Mouse (Mus musculus): Measurements from ENCODE around the gene Prl2c3.
"Not testable (repeated sequence)": the region's sequence is repeated elsewhere in the genome, so short reads cannot be mapped to it uniquely, and the experiment has no call there.

The Prl2c3 gene

DNA sequence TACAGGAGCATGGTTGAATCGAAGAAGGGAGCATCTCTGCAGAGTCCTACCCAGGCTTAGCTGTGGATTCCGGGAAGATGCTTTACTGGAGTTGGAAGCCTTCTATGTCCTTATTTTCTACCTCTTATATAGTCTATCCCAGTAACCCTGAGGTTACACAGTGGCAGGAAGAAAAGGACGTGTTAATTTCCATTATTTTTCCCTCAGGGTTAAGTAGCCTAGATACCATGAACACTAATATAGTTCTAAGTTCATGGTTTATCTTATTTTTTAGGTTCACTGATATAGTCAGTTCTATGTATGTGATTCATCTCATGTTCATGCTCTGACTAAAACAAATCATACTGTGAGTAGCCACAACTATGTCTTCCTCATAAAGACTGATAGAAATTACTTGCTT is at the start of gene Prl2c3:
TSS of gene Prl2c3 (minus strand) at position 101 of the 400 bp plus-strand sequence.
- DNase-seq: not testable (repeated sequence)

DNA sequence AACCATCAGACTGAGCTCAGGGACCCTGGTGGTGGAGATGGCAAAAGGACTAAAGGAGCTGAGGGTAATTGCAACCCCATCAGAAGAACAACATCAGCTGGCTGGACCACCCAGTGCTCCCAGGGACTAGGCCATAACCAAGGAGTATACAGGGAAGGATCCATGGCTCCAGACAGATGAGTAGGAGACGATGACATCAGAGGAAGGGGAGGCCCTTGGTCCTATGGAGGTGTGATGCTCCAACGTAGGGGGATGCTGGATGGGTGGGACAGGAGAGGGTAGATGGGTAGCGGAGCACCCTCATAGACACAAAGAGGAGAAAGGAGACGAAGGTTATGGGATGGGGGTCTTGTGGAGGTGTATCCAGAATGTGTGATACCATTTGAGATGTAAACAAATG is 48.4 kb upstream of the Prl2c3 start:
- not testable (repeated sequence) for DNase-seq

DNA sequence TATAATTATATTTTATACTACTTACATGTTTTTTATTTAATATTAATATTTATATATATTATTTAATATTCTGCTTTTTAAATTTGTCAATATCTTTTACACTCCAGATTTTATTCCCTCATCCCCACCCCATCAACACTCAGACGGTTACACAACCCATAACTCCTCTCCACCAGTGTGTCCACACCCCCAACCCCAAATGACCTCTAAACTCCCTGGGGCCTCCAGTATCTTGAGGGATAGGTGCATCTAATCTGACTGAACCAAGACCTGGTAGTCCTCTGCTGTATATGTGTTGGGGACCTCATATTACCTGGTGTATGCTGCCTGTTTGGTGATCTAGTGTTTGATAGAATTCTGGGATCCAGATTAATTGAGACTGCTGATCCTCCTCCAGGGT is 44.8 kb upstream of the Prl2c3 start:
- not testable (repeated sequence) for DNase-seq

DNA sequence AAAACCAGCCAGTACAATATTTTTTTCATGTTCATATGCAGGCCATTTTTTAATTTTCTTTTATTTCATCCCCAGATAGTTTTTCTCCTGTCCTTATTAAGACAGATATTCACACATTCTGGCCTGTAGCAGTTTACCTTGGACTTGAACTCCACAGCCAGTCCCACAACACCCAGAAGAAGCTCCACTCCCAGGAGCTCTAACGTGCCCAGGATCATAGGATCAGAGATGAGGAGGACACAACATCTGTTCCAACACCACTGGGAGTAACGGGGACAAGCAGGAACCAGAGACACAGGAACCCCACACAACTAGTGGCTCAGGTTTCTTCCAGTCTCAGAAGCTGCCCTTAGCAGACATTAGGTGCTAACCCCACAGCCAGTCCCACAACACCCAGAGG is 37.7 kb upstream of the Prl2c3 start:
- not testable (repeated sequence) for DNase-seq

DNA sequence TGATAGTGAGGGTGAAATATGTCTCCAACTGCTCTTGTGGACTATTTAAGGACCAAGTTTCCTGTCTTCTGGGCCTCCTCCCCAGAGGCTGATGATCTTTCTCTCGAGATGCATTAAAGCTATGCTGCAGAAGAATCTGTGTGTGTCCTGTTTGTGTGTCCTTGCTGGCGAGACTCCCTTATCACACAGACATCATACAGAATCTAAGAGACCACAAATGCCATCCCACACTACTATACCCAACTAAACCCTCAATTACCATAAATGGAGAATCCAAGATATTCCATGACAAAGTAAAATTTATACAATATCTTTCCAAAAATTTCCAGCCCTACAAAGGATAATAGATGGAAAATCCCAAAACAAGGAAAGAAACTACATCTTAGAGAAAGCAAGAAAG is 31.9 kb upstream of the Prl2c3 start:
- no peak for DNase-seq

DNA sequence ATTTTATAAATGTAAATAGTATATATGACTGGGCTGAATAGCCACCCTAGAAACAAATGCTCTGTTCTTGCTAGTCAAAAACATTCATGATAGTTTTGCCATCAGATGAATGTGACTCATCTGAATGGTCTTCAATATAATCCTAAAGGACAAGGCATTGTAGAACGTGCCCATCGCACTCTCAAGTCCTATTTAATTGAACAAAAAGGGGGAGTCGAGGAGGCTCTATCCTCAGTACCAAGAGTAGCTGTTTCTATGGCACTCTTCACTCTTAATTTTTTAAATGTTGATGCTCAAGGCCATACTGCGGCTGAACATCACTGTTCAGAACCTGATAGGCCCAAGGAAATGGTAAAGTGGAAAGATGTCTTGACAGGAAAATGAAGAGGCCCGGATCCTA is 29.2 kb upstream of the Prl2c3 start:
- DNase-seq: no peak

DNA sequence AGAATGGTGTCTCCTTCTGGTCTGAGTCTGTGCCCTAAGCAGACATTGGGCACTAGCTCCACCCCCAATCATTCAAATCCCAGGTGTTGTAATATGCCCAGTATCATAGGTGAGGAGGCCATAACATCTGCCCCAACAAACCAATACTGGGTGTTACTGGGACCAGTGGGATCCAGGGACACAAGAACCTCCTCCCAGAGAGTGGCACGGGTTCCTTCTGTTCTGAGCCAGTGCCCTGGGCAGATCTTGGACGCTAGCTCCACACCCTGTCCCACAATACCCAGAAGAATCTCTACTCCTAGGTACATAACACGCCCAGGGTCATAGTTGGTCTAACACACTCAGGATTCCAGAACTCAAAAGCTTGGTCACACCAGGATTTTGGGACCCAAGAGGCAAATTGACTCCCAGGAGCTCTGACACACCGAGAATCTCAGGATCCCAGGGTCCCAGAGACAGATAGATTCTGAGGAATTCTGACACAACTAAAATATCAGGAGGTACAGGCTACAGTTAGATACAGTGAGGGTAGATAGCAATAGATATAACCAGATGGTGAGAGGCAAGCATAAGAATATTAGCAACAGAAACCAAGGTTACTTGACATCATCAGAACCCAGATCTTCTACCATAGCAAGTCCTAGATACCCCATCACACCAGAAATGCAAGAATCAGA is 24.8 kb upstream of the Prl2c3 start:
- DNase-seq: not testable (repeated sequence)

DNA sequence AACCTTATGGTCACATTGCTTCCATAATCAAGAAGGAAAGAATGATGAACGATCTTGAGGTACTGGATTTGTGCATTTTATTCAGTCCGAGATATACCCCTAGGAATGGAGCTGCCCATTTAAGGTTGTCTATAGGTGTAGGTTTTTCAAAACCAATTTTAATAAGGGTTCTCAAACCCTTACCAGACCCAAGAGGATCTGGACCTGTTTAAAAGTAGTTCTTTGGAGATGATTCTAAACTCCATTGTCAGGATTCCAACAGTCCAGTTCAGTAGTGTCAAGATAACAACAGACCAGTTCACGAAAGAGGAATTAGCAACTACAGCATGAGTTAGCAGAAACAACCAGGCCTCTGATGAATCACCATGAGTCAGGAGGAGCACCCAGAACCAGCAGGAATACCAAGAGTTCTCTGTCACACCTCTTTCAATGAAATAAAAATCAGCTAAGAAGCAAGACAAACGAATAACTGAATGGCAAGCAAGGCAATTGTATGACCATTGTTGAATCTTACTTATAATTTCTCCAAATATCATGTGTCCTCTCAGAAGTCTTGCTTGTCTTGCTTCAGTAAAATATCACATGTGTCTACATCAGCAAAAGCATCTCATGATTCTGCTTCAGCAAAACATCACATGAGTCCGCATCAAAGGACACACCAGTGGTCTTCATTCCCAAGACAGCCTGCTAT is 14.0 kb upstream of the Prl2c3 start:
- DNase-seq: not testable (repeated sequence)

DNA sequence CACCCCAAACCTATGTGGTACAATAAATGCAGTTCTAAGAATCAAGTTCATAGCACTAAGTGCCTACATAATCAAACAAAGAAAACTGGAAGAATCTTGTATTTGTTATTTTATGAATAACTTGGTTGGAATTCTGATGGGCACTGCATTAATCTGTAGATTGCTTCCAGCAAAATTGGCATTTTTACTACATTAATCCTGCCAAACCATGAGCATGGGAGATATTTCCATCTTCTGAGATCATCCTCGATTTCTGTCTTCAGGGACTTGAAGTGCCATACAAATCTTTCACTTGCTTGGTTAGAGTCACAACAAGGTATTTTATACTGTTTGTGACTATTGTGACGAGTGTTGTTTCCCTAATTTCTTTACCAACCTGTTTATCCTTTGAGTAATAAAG is 9.7 kb upstream of the Prl2c3 start:
- no peak for DNase-seq

DNA sequence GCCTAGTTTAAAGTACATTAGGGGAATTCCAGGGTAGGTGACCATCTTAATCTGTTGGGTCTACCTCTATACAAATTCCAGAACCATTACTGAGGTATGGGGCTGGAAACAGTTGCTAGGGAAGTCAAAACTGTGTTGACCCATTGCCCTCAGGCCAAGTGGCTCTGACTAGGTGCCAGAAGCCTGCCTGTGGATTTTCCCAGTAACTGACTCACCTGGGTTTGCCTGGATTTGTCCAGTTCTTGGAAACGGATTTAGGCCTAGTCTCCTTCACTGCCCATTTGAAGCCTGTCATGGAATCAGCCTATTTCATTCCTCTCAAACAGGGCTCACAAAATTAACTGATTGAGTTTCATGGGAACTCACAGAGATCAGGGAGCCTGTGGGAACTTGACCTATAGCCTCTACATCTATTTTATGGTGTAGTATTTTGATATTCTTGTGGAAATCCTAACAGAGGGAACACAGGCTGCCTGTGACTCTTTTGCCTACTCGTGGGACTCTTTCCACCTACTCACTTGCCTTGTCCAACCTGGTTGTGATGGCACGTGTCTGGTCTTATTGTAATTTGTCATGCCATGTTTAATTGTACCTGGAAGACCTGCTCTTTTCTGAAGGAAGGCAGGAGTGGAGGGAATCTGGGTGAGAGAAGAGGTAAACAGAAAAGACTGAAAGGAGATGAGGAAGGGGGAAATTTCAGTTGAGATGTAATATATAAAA is 9.1 kb upstream of the Prl2c3 start:
- DNase-seq: not testable (repeated sequence)

DNA sequence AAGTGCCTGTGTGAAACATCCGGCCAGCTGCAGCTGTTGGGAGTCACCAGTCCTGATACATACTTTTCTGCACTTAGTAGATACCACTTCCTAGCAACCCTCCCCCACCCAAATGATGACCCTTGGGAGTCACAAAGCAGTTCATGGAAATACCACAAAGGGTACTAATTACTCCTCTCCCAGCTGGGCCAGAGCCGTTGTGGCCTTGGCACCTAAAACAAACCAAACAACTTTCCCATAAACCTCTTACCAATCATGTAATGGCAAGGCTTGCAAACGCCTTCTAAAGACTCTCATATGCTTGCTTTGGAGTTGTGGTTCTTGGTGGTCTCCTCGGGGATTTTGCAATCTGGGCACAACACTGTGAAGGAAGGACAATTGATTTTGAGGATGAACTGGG is 6.6 kb upstream of the Prl2c3 start:
- DNase-seq: not testable (repeated sequence)

DNA sequence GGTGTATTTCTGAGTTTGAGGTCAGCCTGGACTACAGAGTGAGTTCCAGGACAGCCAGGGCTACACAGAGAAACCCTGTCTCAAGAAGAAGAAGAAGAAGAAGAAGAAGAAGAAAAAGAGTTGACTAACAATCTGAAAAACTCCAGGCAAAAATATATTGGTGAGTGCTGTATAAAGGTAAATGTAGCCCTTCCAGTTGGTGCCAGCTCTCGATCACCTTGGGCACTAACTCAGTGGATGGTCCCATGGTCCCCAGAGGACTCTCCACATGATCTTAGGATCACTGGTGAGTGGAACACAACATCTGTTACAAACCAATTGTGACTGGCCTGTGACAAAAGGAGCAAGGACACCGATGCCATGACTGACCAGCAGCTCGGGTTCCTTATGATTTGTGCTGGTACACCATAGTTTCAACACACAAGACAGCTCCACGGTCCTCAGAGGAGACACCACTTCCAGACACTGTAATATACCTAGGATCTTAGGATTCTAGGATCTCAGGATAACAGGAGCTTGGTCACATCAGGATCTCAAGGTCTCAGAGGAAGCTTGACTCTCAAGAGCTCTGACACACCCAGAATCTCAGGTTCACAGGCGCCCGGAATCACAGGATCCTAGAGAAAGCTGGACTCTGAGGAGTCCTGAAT is 30.3 kb downstream of the Prl2c3 start:
- DNase-seq: not testable (repeated sequence)

All from lung, postnatal 10 days (tissue).